Mouse (Mus musculus) E14TG2a.4 (cell line): ENCODE measurements at regions not wholly inside any gene's neighbourhood (a gene's known extent, or its start where the extent isn't known, plus 50 kb on each side); places are given as distances from the start of the nearest gene placed in this dataset.

ENCODE experiments used
- H3K27me3 ChIP-seq: 2 replicates; pipeline ENCODE4 v1.6.1; 2014; ENCODE audit warnings: low read length, control low read depth; ENCODE audit not compliant: insufficient read depth
- H3K36me3 ChIP-seq: 2 replicates; pipeline ENCODE4 v1.6.1; 2014; ENCODE audit warnings: low read length, control low read depth; ENCODE audit not compliant: insufficient read depth
- H3K4me1 ChIP-seq: replicated peaks from 2 replicates; pipeline ENCODE4 v1.6.1; 2014; ENCODE audit warnings: low read depth, low read length, control low read depth
- H3K4me3 ChIP-seq: replicated peaks from 2 replicates; pipeline ENCODE4 v1.5.1; 2014; ENCODE audit warnings: mild to moderate bottlenecking, low read length
- H3K9me3 ChIP-seq: 2 replicates; pipeline ENCODE4 v1.6.1; 2014; ENCODE audit warnings: low read length, control low read depth
- CTCF ChIP-seq: conservative IDR thresholded peaks from 2 replicates; pipeline ENCODE4 v1.5.1; 2014; ENCODE audit warnings: low read length
- NANOG ChIP-seq: IDR thresholded peaks from 2 replicates; pipeline ENCODE4 v1.6.1; 2014; ENCODE audit warnings: borderline replicate concordance, low read length, mixed read lengths
- POU5F1 ChIP-seq: IDR thresholded peaks from 2 replicates; pipeline ENCODE4 v1.6.1; 2014; ENCODE audit warnings: low read length, borderline replicate concordance

DNA sequence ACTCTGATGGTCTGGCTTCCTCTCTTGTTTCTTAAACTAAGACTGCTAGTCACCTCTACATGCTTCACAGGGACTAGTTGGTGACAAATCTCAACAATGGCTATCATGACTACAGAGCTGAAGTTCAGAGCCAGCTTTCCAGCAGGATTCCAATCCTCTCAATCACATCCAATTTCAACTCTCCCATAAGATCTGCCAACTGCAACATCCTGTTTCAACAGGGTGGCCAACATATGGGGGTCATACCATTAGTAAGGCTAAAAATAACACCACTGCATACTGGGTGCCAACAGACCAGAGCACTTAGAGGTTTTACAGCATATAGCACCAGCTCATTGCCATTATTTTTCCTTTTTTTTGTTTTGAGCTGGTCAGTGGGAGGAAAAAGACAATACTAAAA, 83.7 kb upstream of the Sash1 start:
- Histone ChIP-seq H3K27me3 (no peaks in the 10 kb centered on the region), H3K9me3 (no peaks in the 10 kb centered on the region), H3K4me1 (no peaks in the 10 kb centered on the region), H3K4me3 (no peak overlapping the region), H3K36me3 (no peaks in the 10 kb centered on the region)
- TF ChIP-seq POU5F1 (no peak), NANOG (no peak), CTCF (no peak)

DNA sequence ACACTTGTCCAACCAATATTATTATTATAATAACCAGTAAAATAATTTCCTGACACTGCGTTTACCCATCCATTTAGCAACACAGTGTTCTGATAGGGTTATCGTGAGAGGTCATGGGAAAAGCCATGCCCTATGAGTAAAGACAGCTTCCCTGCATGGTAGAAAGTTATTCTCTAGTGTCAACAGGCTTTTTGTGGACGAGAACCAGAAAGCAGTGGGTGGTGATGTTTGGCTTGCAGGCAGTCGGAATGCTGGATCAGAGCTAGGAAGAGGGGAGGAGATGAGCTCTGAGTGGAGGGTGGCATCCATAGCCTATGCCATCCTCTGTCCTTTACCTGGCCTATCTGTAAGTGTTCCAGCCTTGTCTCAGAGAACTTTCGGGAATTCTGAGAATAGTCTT, 83.1 kb upstream of the Sash1 start:
- Histone ChIP-seq H3K4me1 (no peaks in the 10 kb centered on the region), H3K9me3 (no peaks in the 10 kb centered on the region), H3K27me3 (no peaks in the 10 kb centered on the region), H3K36me3 (no peaks in the 10 kb centered on the region), H3K4me3 (no peak overlapping the region)
- TF ChIP-seq NANOG (no peak), POU5F1 (no peak), CTCF (no peak)

DNA sequence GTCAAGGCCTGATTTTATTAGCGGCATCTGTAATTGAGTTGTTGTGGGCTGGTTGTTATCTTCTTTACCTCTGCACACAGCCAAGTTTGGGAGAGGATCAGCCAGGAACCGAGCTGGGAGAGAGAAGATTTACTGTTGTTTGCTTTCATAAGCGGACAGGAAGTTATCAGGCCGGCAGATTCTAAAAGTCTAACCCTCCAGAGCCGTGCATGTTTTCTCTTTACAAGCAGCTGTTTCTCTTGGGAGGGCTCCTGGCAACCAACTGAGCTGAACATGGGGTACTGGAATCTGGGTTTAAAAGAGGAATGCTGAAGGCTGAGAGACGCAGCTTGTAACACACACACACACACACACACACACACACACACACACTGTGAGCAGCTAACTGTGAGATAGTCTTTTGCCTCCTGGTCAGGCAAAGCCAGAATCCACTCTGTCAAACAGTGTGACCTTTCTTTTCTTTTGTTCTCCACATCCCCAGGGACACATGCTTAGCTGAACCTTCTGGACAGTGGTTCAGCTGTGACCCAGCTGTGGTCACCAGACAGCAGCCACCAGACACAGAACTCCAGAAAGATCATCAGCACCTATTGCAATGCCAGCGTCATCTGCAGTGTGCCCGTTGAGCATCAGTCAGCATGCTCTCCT, 82.5 kb upstream of the Sash1 start:
- TF ChIP-seq CTCF (no peak), POU5F1 (no peak), NANOG (no peak)
- H3K4me3 ChIP-seq: no peak overlapping the region
- H3K9me3 ChIP-seq: no peaks in the 10 kb centered on the region
- H3K4me1 ChIP-seq: no peaks in the 10 kb centered on the region
- H3K36me3 ChIP-seq: no peaks in the 10 kb centered on the region
- no peaks in the 10 kb centered on the region for H3K27me3 ChIP-seq

DNA sequence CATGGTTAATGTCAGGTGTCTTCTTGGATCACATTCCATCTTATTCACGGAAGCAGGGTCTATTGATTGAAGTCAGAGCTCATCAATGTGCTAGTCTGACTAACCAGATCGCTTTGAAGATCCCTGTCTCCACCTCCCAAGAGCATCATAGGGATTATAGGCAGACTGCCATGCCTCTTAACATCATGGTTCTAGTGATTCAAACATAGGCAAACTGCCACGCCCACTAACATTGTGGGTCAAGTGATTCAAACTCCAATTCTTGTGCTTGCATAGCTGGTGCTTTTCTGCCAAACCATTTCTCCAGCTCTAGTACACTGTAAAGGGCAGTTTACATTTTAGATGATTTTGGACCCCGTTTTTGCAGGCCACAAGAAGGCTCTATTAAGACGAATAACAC, 77.1 kb upstream of the Sash1 start:
- Histone ChIP-seq H3K36me3 (no peaks in the 10 kb centered on the region), H3K4me1 (no peaks in the 10 kb centered on the region), H3K4me3 (no peak overlapping the region), H3K27me3 (no peaks in the 10 kb centered on the region), H3K9me3 (no peaks in the 10 kb centered on the region)
- TF ChIP-seq POU5F1 (no peak), CTCF (no peak), NANOG (no peak)

DNA sequence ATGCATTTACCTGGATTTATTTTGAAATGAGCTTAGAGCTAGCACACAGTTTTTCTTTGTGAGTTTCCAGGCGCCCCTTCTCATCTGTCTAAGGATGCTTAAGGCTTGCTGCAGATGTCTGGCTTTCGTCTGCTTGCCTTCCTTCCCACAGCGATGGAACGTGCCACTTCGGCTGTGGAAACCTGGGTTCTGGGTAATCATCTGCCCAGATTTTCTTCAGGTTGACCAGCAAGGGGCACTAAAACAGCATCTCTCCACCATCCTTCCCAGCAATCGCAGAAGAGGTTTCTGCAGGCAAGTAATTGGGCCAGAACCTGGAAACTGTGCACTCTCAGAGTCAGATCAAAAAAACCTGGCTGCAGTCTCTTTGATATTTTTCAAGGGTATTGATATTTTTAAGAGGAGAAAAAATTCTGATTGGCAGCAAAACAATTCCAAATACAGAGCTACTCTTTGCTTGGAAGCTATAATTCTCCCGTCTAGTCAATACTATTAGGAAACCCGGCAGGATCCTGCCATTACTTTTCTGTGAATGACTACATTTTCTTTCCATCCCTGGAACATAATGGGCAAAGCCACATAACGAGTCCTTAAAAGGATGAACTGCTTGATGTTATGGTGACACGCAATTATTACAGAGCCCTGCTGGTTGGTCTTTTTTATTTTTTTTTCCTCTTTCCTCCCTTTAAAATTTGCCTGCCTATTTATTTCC, 75.2 kb upstream of the Sash1 start:
- Histone ChIP-seq H3K27me3 (no peaks in the 10 kb centered on the region), H3K4me1 (no peaks in the 10 kb centered on the region), H3K4me3 (no peak overlapping the region), H3K36me3 (no peaks in the 10 kb centered on the region), H3K9me3 (no peaks in the 10 kb centered on the region)
- no peak for TF ChIP-seq CTCF
- no peak for TF ChIP-seq POU5F1
- TF ChIP-seq NANOG: no peak

DNA sequence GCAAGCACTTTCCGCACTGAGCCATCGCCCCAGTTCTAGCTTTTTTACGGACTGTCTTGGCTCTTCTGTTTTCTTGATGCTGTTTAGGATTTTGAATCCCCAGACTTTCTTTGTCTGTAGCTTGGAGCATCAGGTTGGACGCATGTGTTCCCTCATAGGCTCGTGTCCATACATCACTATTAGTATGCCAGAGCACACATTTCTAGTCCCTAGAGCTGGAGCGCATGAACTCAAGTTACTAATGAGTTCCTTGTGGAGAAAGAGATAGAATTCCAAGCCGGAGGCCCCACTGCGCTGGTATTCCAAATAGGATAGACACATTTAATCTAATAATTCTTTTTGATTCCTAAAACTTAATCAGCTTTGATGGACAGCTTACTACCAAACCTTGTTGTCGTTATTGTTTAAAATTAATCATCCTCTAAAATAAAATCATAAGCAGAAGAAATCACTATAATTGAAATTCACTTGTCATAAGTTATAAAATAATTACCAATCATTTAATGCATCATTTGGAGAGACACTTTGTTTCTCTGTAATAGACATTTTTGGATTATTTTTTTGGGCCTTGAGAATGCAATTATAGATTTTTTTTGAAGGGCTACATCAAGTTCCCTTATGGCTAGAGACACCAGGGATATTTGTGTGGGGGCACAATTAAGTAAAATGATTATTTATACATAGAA, 74.5 kb upstream of the Sash1 start:
- TF ChIP-seq NANOG (no peak), CTCF (no peak), POU5F1 (no peak)
- Histone ChIP-seq H3K9me3 (no peaks in the 10 kb centered on the region), H3K36me3 (no peaks in the 10 kb centered on the region), H3K4me3 (no peak overlapping the region), H3K27me3 (no peaks in the 10 kb centered on the region), H3K4me1 (no peaks in the 10 kb centered on the region)

DNA sequence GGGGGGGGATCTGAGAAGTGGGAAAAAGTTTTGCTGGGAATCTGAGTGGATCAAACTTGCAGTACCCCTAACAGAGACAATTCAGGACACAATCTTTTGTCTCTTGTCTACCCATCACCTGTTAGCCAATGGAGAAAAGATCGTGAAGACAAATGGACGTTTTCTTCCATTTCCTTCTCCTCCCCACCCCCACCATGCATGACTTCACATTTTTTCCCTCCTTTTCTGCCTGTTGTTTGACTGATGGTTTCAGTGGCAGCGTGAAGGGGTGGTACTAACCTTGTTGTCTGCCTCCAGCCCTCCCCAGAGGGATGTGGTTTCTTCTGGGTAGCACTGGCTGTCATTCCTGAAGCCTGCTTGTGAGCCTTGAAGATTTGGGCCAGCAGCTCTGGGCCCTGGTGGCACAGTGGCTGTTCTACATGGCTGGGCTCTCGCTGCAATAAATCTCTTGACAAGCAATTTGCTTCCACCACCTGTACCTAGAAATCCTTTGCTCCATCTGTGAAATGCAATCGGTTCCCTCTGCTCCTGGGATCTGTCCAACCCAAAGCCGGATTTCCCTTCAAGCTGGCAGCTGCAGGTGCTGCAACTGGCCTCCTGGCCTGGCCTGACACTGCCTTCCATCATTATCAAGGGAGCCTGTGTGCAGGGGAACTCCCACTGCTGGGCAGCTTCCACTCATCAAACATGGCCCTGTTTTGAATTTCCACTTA, 69.8 kb upstream of the Sash1 start:
- no peaks in the 10 kb centered on the region for H3K36me3 ChIP-seq
- no peaks in the 10 kb centered on the region for H3K27me3 ChIP-seq
- no peaks in the 10 kb centered on the region for H3K4me1 ChIP-seq
- no peak overlapping the region for H3K4me3 ChIP-seq
- no peaks in the 10 kb centered on the region for H3K9me3 ChIP-seq
- TF ChIP-seq POU5F1: no peak
- TF ChIP-seq CTCF: no peak
- TF ChIP-seq NANOG: no peak

DNA sequence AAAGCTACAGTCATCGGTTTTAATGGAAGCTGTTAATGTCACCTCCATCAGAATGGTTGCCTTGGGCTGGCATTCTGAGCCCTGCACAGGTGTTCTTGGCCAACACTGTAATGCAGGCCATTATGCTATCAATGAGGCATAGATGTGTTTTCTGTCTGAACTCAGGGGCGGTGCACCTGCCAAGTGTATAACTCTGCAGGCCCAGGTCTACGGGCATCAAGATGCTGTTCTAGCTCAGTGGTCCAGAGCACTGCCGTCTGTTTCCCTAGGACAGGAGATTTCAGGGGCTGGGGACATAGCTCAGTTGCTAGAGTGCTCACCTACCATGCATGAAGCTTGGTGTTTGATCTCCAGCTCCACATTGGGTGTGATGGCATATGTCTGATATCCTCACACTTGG, 68.1 kb upstream of the Sash1 start:
- no peaks in the 10 kb centered on the region for H3K4me1 ChIP-seq
- no peaks in the 10 kb centered on the region for H3K9me3 ChIP-seq
- no peaks in the 10 kb centered on the region for H3K36me3 ChIP-seq
- no peak overlapping the region for H3K4me3 ChIP-seq
- TF ChIP-seq CTCF (no peak), NANOG (no peak), POU5F1 (no peak)
- no peaks in the 10 kb centered on the region for H3K27me3 ChIP-seq
